ENCODE assay signal across 9 mouse cellular contexts in the genomic region with DNA sequence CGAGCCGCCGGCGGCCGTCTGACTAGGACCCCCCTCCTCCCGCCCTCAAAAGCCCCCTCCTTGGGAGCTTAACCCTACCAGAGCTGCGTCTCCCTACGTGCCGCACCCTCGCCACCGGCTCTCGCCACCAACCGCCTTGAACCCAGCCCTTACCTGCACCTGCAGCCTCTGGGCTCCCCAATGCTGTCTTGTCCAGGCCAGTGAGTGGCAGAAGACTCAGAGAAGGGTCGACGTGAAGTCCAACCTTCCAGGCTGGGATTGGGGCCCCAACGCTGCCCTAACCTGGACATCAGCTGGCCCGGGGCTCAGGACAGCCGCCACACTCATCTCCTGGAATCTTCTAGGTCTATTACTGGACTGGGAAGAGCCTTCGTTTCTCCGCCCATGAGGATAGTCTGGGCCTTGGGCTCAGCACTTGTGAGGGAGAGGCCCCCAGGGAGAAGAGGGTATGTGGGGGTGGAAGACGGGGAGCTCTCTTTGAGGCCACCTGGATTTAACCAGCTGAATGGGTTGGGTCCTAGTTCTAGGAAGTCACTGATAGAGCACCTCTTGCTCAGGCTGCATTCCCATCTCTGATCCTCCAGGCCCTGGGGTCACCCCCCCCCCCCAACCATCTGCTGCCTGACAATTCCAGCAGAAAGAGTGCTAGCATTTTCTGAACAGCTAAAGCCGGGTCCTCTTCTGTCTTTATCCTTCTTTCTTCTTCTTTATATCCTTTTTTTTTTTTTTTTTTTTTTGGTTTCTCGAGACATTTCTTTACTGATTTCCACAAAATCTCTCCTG. TPM values are rescaled to one million over a fixed set of nuclear protein-coding genes. Genes with fewer than 3 reads are reported as not detected.
A peak's percentile ranks its signal among the peaks of the same experiment; 100 is the strongest.
DNase-seq lines count a peak whose midpoint lies in the region; ATAC-seq and TF ChIP-seq lines count a peak whose summit lies in the region.
"Had no signal": no experiment of that assay in that cellular context is flagged by ENCODE, and none has a peak within 500 bp of the region (broad histone marks: within the 10 kb centered on the region; RNA-seq: fewer than 3 reads in every experiment).

A gene (minus strand): TSS at position 321 of the 783 bp plus-strand sequence.

- H3K4me1 ChIP-seq in cerebellum, adult 2 months (ENCODE audit: control insufficient read depth, insufficient read depth, low read length): peaks cover 22% of the 10 kb centered on the region
- no peaks in the 10 kb centered on the region for H3K4me1 ChIP-seq in lung, embryonic 14.5 days (ENCODE audit: insufficient read depth)
- H3K4me1 ChIP-seq in neural tube, embryonic 14.5 days (ENCODE audit: control insufficient read depth, insufficient read depth, low read length): peaks cover 14% of the 10 kb centered on the region

- DNase-seq in cerebellum, adult 2 months: peak in 1 of 2 experiments; percentile 57
- DNase-seq in cerebellum, postnatal 36 days: no peak
- no peak for DNase-seq in lung, embryonic 14.5 days
- DNase-seq in lung, postnatal 25 days (ENCODE audit: low spot score): no peak
- DNase-seq in left cerebral cortex, postnatal 25 days (ENCODE audit: low spot score in 2 of 2): no peak
- DNase-seq in c-Kit-positive CD71-positive TER-119-positive erythroid progenitor cells, embryonic 14.5 days (ENCODE audit: low spot score): no peak
- no peak for DNase-seq in right cerebral cortex, postnatal 36 days (ENCODE audit: low spot score in 2 of 2)

- H3K36me3 ChIP-seq in lung, embryonic 14.5 days (ENCODE audit: insufficient read depth): no peaks in the 10 kb centered on the region
- no peaks in the 10 kb centered on the region for H3K36me3 ChIP-seq in neural tube, embryonic 14.5 days (ENCODE audit: control insufficient read depth, insufficient read depth, low read length)

- peak within 1 kb of the TSS; percentile 46 for H3K9ac ChIP-seq in lung, embryonic 14.5 days
- H3K9ac ChIP-seq in neural tube, embryonic 14.5 days (replicated peaks; ENCODE audit: low read depth, low read length): peak within 1 kb of the TSS; percentile 55

- no peaks in the 10 kb centered on the region for H3K27me3 ChIP-seq in cerebellum, adult 2 months (ENCODE audit: control insufficient read depth, insufficient read depth, low read length)
- peaks cover 64% of the 10 kb centered on the region for H3K27me3 ChIP-seq in lung, embryonic 14.5 days (ENCODE audit: insufficient read depth, low read length)
- peaks cover 43% of the 10 kb centered on the region for H3K27me3 ChIP-seq in neural tube, embryonic 14.5 days (ENCODE audit: control insufficient read depth, insufficient read depth, low read length)

- intact Hi-C loops in left cerebral cortex, postnatal 25 days (cut with DNase I): loop anchor here (5.0 kb wide), 2 partner anchors 93 to 432 kb away; no protein-coding TSS in a partner anchor

- peak within 1 kb of the TSS; percentile 53 for H3K4me3 ChIP-seq in cerebellum, adult 2 months (replicated peaks; ENCODE audit: insufficient read depth, low read depth, low read length)
- H3K4me3 ChIP-seq in lung, embryonic 14.5 days (ENCODE audit: low read depth, low read length): peak within 1 kb of the TSS; percentile 41
- H3K4me3 ChIP-seq in neural tube, embryonic 14.5 days (ENCODE audit: low read depth, low read length): peak within 1 kb of the TSS; percentile 43
- H3K4me3 ChIP-seq: erythroblast, embryonic 14.5 days had no signal

- H3K27ac ChIP-seq in cerebellum, adult 2 months (ENCODE audit: insufficient read depth, low read length): no peak within 1 kb of the TSS
- no peak within 1 kb of the TSS for H3K27ac ChIP-seq in lung, embryonic 14.5 days (ENCODE audit: low read depth)
- no peak within 1 kb of the TSS for H3K27ac ChIP-seq in neural tube, embryonic 14.5 days (ENCODE audit: low read depth, low read length)

- 21% methylated on average over 23 of the region's 23 CpGs for WGBS in cerebellum, adult 2 months
- WGBS in lung, embryonic 14.5 days: 10% methylated on average over 23 of the region's 23 CpGs
- WGBS in neural tube, embryonic 14.5 days: 10% methylated on average over 23 of the region's 23 CpGs

- ATAC-seq in lung, embryonic 14.5 days (ENCODE audit: insufficient read depth): no peak
- ATAC-seq in neural tube, embryonic 14.5 days (ENCODE audit: low read depth): no peak; the same call in 1 of the 2 replicates

- no peak for TF ChIP-seq POLR2A in cerebellum, adult 2 months (IDR thresholded peaks at IDR 0.05; ENCODE audit: borderline replicate concordance, insufficient read depth, low read length)

- H3K9me3 ChIP-seq in lung, embryonic 14.5 days (ENCODE audit: low read depth, low read length): no peaks in the 10 kb centered on the region
- no peaks in the 10 kb centered on the region for H3K9me3 ChIP-seq in neural tube, embryonic 14.5 days (ENCODE audit: control insufficient read depth, low read length)

- no peak for TF ChIP-seq CTCF in cerebellum, adult 2 months (IDR thresholded peaks at IDR 0.05; ENCODE audit: borderline replicate concordance, insufficient read depth, low read depth, low read length)
- no peak for TF ChIP-seq CTCF in lung, embryonic 14.5 days (IDR thresholded peaks at IDR 0.05; ENCODE audit: low read depth)

- H3K4me2 ChIP-seq in lung, embryonic 14.5 days: peak within 1 kb of the TSS; percentile 74
- peak within 1 kb of the TSS; percentile 60 for H3K4me2 ChIP-seq in neural tube, embryonic 14.5 days (ENCODE audit: low read depth, low read length)

RNA-seq across cellular contexts. Expression of the gene that starts here (rescaled TPM):
- polyA plus RNA-seq in cerebellum, adult 2 months (2012; rRNA removed): 5.8 and 5.9 TPM in 2 replicates
- 0.17 and 0.38 TPM in 2 replicates for polyA plus RNA-seq in lung, embryonic 14.5 days (2014; fragmentation: Nextera tagmentation; extraction: Ambion mirVana)
- total RNA-seq in left cerebral cortex, postnatal 25 days (2021): 10 to 100 TPM; 33.2 to 40.7 TPM
- polyA plus RNA-seq in neural tube, embryonic 14.5 days (2014; fragmentation: Nextera tagmentation; extraction: Ambion mirVana): 9.4 and 9.9 TPM in 2 replicates
- polyA plus RNA-seq: erythroblast, embryonic 14.5 days had no signal
